Mouse (Mus musculus): ENCODE data around the gene Filip1l.
"Not testable (repeated sequence)": the region's sequence is repeated elsewhere in the genome, so short reads cannot be mapped to it uniquely, and the experiment has no call there.

Filip1l gene

DNA sequence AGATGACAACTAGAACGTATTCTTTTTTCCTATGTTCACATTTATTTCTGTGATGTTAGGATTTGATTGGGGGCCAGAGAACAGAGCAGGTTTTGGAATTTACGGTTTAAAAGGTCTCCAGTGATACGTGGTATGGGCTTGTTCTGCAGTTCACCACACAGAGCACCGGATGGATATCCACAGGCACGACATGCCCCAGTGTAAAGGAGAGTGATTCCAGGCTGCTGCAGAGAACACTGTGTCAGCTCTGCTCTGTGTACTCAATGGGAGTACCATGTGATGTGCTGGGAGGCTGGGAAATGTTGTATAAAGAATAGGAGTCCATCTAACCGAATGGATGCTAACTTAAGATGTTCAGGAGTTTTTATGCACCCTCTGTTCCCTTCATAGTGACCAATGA is 1.0 kb downstream of the Filip1l start:
- DNase-seq = no peak

DNA sequence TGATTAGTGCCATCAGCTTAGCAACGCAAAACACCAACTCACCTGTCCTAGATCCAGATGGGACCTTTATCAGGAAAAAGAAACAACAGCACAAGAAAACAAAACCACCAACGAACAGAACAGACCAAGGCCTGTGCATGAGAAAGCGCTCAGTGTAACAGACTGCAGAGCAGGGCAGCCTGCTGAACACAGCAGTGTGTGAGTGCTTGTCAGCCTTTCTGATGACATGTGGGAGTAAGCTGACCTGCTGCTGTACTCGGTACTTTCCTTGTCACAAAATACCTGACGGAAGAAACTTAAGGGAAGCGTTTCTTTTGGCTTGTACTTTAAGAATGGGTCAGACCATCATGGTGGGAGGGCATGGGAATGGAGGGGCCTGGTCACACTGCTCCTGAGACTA is 3.6 kb downstream of the Filip1l start:
- no peak for DNase-seq

DNA sequence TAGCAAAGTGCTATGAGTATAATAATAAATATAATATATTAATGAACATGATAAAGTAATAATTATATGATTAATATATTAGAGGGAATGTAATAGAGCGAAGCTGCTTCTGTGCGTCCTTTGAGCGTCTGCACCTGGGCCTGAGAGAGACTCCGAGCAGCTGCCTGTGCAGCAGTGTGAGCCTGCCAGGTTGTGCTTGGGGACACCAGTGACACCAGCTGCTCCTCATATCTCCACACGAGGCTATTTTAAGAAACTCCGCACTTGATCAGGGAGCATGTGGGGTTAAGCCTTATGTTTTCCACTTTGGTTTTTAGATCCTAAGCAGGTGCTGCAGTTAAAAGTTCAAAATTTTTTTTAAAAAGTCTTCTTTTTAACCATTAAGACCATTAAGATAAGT is 4.1 kb downstream of the Filip1l start:
- DNase-seq = no peak

DNA sequence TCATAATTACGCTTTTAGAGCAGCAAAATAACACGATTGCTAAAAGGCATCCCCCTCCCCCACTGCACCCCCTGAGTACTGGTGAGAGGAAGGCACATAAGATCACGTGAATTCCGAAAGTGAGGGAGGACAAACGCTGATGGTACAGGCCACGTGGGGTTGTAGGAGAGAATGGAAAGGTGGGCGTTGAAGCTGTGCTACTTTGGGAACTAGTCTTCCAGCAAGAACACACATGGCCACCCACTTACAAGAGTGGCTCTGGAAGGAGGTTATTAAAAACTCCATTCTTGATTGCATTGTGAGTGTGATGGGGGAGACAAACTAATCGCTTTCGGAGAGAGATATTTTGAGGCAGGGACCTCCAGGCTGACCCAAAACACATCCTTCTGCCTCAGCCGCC is 6.4 kb downstream of the Filip1l start:
- no peak for DNase-seq

DNA sequence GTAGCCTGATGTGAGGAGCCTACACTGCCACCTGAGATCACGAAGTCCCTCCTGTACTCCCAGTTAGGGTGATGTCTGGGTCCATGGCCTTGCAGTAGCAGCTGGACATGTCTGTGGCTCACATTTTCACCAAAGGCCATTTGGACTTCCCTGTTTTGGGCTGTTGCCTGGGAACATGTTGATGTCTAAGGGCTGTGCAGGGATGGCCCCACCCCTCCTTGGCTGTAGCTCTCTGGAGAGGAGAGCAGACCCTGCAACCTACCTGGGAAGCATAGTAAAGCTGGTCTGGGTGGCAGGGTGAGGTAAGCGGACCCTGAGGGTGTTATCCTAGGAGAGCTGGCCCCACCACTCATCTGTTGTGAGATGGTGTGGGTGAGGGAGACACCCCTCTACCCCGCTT is 7.9 kb downstream of the Filip1l start:
- DNase-seq = no peak

DNA sequence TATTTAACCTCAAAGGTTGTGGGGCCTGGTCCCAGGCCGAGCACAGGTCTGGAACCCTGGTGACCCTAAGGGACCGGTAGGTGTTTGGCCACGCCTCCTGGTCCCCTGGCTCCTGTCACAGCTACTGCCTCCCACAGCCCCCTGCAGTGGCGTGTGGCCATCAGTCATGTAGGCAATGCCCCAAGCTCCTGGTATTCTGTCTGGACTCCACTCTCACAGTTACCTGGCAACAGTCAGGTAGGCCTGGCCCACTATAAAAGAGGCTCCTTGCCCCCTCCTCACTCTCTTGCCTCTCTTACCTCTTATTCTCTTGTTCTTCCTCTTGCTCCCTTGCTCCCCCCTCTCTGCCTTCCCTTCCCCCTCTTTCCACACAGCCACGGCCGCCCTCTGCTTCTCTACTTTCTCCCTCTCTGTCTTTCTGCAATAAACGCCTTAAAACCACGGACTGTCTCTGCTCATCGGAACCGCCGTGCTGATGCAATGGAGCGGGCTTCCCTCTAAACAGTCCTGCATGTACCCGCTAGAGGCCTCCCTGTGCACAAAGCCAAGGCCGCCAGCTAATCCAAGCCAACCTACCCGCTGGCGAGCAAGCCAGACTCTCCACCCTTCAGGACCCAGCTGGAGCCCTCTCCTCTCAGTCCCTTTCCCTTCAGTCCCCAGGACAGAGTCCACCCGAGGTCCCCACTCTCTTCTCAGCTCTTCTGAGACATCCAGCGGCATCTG is 9.9 kb downstream of the Filip1l start:
- DNase-seq = peak; percentile 56 to 65

DNA sequence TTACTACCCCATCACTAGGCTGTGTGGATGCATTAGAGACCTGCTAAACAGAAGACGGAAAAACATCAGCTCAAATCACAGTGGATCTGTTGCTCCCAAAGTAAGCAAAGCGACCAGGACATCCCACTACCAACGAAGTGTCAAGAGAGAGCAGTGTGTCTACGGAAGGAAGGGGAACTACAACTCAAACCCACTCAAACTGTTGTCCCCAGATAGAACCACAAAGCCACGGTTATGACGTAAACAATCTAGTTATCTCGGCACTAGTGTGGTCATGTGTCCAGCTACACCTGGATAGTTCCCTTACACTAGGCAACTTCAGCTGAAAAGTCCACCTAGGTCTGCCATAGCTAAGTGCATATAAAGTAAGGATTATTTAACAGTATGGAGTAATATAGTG is 11.6 kb downstream of the Filip1l start:
- DNase-seq = no peak

DNA sequence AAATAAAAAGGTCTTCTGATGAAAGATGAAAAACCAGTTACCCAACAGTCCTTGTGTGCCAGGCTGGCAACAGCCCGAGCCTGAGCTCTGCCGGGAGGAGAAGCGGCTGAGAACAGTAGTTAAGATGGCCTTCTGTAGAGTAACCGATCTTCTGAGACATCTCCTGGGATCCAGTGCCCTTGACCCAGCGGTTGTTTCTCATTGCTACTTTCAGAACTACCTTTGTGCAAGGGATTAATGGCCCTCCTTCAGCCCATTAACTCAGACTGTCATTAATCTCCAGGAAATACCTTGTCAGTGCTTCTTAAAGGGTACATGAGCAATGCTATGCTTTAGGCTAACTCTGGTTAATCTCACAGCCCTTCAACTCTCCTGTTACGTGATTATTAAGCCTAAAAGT is 13.2 kb downstream of the Filip1l start:
- no peak for DNase-seq

DNA sequence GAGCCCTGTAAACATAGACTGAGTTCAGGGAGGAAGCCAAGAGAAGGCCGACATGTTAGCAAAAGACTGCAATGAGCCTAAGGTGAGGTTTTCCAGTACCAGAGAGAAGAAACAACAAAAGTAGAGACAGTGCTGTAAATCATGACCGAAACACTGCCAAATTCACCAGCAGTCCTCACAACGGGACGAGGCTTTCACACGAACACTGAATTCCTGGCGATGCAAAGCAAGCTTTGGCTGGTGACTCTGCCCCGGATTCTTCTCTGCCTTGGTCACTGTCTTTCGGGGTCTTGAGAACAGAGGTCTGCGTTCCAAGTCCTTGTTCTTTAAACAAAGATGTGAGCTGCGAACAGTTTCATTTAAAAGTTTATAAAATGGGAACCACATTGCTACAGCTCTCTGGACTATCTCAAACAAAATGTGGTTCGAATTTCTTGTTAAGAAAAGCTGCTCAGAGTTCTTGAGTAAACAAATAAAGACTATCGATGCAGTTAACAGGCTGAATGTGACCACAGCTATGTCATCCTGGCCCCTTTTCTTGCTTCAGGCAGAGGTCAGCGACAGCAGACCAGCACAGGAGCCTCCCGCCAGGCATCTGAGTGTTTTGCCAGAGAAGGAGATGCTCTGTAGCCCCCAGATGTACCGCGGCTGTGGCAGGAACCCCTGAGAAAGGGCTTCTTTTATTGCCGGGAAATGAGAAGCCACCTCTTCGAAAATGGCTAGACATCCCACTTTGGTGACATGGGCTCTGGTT is 14.2 kb downstream of the Filip1l start:
- DNase-seq = no peak

DNA sequence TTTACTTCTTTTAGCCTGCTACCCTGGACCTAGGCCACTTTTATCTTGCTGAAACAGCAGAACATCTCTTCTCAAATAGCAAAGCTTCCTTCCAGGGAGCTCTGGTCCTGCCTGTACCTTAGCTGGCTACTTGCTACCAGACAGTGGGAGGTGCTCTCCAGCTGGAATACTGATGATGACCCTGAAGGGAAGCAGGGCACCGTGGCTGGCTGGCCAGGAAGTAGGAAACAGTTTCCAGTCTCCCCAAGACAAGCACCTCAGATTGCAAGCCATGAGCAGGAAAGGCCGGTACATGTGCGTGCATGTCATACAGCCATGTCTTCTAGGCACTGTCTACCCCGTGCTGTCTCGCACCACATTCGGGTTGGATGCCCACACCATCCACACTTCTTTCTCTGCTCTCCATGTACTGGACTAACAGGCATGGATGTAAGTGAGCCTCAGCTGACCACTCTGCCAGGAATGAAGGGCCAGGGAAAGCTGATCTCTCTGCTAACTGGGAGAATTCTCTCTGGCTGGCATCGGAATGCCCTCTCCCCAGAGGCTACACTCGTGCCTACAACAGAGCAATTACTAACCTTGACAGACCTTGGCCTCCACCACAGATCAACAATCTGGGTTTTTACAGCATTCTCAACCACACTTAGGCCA is 17.1 kb downstream of the Filip1l start:
- no peak for DNase-seq

DNA sequence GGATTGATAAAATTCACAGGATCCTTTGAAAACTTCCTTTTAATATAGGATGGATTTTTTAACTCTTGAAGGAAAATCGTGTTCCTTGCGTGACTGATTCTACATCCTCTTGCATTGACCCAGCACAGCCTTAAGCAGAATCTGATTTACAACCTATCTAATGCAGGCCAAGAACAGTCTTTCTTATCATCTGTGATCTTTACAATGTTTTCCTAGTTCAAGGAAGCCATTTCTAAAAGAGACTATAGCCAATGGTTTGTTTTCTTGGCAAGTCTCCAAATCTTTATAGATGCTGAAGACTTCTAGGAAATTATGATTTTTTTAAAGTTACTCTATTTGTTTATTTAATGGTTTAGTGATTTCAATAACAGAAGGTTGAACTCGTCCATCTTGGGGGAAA is 19.3 kb downstream of the Filip1l start:
- DNase-seq = no peak

DNA sequence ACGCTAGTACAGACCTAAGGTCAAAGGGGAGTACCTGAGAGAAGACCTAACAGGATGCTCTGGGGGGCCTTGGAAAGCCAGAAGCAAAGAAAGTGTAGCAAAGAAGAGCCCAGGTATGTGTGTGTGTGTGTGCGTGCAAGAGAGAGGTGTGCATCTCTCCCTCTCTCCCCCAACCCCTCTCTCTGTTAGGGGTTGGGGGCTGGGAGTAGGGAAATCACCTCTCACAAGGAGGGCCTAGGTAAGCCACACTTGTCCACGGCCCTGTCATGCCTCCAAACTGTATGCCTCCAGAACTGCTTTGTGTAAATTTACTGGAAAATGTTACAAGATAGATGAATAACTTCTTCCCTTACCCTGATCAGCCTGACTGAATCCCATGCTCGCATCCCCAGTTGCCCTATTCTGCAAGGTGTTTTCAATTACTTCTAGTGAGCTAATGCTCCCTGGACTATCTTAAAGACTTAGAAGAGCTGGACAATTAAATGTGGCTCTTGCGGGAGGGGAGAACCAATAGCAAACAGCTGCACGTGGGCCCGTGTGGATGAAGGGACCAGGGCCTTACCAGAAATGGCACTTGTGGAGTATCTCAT is 22.4 kb downstream of the Filip1l start:
- no peak for DNase-seq

DNA sequence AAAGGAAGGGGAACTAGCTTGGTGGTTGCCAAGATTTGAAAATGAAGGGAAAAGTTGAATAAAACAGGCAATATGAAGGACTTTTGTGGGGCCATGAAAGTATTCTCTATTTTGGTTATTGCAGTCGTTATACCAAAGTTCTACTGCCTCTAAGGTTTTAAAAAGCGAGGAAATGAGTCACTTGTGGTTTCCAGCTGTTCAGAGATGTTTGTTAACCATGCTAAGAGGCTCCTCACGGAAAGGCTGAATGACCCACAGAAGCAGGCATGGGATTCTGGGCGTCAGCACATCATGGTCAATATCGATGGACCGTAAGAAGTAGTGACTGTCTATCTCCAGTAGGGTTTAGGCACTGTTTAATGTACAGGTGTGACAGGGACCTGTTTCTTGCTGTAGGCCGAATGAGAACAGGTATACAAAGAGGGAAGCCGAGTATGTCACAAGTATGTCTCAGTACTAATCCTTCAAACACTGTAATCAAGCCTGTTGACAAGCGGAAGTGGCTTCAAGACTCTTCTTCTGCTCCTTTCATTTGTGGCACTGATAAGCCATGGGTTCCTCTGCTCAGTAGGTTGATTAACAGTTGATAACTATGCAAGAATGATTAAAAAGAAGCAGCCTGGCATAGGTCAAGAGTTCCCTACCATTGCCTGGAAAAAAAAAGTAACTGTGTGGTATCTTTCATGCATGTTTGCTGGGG is 25.9 kb downstream of the Filip1l start:
- DNase-seq = no peak

DNA sequence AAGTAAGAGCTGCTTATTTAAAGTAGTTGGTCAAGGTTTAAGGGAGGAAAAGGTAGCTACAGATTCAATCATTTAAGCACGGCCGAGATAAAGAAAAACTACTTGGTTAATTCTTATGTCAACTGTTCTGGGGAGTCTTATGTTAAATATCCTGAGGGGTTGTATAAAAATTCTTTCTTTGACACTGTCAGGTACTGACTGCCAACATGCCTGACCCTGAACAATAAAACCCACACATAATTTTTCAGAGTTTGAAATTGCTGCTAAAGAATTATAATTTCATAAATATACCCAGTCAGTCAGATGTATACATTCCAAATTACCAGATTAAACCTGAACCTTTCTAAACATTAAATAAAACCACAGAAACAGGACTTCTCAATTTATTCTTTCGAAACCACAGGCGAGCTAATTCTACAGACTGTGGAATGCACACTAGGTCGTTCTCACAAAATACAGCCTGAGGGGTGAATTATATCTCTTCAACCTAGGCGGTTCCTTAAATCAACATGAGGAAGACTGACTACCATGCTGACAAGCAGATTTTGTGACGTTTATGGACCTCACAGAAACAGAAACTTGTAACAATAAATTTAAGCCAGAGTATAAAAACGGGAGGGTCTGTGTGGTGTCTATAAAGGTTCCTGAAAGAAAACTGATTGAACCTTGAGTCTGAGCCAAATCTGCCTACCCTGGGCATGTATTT is 30.5 kb downstream of the Filip1l start:
- DNase-seq = no peak

DNA sequence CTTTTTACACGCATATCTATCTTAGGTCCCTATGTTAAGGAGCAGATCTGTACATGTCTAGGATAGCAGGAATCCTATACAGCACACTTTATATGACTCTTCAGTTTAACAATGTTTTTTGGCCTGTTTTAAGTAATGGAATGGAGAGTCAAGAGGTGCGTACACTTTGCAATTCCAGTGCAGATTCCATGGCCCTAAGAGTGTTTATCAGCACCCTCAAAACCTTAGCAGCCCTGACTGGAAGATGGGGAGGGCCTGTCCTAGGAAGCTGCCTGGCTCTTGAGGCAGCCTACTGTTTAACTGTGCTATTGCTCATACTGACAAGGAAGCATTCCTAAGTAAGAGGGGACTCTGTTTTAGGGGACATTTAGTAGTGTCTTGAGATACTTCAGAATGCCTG is 31.4 kb downstream of the Filip1l start:
- DNase-seq = no peak

DNA sequence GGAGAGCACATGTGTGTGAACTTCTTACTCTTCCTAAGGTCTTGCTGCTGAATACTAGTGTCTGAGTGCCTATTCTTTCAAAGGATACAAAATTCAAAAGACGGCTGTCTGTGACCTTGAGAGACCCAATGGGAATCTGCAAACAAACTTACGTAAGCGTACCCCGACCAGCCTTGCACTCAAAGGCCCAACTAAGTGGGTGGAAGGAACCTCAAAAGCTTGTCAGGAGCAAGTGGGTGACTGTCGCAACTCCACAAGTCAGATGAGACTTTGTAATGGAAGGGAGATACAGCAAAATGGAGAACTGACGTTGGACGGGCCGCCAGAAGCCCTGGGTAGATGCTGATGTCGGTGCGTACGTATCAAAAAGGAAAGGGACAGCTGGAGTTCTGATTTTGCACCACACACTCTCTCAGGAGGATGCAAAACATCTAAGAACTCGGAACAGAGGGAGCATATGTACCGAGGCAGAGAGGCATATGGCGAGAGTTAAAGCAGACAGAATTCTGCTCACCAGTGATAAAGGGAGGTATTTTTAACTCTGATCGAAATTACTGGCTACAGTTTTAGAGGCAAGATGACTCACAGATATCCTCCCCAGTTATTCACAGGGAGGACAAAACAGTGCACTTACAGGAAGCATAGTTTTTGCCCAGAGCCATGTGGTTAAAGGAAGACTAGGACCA is 36.8 kb downstream of the Filip1l start:
- peak; percentile 41 to 50 for DNase-seq

DNA sequence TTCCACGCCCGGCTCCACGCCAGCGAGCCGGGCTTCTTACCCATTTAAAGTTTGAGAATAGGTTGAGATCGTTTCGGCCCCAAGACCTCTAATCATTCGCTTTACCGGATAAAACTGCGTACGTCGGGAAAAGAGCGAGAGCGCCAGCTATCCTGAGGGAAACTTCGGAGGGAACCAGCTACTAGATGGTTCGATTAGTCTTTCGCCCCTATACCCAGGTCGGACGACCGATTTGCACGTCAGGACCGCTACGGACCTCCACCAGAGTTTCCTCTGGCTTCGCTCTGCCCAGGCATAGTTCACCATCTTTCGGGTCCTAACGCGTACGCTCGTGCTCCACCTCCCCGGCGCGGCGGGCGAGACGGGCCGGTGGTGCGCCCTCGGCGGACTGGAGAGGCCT is 38.3 kb downstream of the Filip1l start:
- DNase-seq = not testable (repeated sequence)

DNA sequence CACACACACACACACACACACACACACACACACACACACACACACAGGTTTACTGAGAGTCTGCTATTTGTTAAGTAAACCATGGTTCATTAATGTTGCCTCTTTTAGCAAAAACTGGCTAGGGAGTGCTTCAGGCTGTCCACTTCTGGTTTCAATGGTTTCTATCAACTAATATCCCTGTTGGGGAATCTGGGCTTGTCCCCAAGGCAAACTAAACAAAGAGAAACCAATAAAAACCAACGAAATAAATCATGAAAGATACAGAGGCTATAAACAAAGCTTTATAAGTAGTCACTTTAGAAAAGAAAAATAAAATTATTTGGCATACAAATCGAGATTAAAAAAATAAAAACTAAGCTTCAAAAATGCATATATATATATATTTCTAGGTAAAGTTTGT is 39.6 kb downstream of the Filip1l start:
- DNase-seq = no peak

DNA sequence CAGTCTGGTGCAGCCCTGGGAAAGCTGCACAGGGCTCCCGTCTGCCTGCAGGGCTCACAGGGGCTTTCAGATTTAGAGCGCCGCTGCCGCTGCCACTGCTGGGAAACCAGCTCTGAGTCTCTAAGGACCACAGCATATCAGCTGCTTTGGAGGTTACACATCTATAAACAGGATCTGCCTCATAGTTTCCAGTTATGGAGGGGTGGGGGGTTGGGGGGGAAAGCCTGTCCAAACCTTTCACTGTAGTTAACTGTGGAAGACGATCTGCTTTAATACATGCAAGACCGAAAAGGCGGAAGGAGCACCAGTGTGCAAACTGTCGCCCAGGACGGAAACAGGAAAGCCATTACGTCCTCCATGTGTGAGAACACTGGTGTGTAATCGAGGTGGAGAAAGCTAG is 40.3 kb downstream of the Filip1l start:
- peak in 1 of 2 experiments; percentile 27 for DNase-seq

DNA sequence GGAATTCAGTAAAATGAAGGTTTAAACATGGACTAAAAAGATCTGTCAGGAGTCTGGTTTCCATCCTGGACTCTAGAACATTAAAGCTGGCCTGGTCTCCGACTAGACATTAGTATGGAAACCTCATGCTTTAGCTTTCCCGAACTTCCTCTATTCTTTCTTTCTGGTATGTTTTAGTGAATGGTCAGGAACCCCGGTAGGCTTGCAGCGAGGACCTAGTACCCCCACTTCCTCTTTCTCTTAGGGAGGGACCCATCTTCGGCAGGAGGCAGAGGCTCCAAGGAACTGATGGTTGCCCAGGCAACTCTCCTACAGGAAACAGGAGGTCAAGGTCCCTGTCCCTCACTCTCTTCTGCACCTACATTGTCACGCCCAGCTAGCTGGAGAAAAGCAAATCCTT is 43.4 kb downstream of the Filip1l start:
- no peak for DNase-seq

DNA sequence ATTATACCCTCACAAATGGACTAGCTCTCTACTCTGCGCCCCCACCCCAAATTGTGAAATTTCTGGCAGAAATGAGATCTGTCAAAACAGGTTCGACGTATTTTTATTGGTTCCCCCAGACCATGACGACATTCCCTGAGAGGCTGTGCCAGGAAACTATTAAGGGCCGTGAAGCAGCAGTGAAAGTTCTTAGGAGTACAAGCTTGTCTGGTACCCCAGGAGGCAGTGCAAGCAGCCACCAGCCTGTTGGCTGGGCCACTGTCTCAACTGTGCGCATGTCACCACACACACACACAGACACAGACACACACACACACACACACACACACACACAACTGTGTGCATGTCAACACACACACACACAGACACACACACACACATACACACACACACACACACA is 45.0 kb downstream of the Filip1l start:
- no peak for DNase-seq

All from lung, adult 18-20 months (tissue).